Mouse (Mus musculus): Measurements from ENCODE around the gene Prune1. TPM values are rescaled to one million over a fixed set of nuclear protein-coding genes. Genes with fewer than 3 reads are reported as not detected.

Gene Prune1
- polyA plus RNA-seq, 1 experiment from 2014 or later, result 14.5 TPM

- no peak overlapping the region for H3K27ac ChIP-seq (ENCODE audit: low read length)
- no peak overlapping the region for H3K9ac ChIP-seq (replicated peaks; ENCODE audit: low read depth)
- DNase-seq (ENCODE audit: low spot score) (no peak), ATAC-seq (no peak)
- H3K27me3 ChIP-seq (replicated peaks; ENCODE audit: insufficient read depth, low read length), result no peaks in the 10 kb centered on the region
- WGBS, result 89% methylated on average over 4 of the region's 4 CpGs
- no peaks in the 10 kb centered on the region for H3K4me1 ChIP-seq (ENCODE audit: insufficient read depth, low read depth, low read length)
- peaks cover 32% of the 10 kb centered on the region for H3K36me3 ChIP-seq (ENCODE audit: insufficient read depth, low read length)
- no peak overlapping the region for H3K4me2 ChIP-seq (replicated peaks; ENCODE audit: low read depth, low read length)
- H3K4me3 ChIP-seq (ENCODE audit: low read depth, low read length), result no peak overlapping the region
- H3K9me3 ChIP-seq (ENCODE audit: low read length), result no peaks in the 10 kb centered on the region
- TF ChIP-seq EP300 (IDR thresholded peaks at IDR 0.05) (no peak), CTCF (IDR thresholded peaks at IDR 0.05) (no peak)
These were observed 19.9 kb downstream of the Prune1 start for GRCm38 (mm10) chr3:95261975-95262374.

GRCm38 (mm10) chr3:95256931-95257330 lies 24.9 kb downstream of the Prune1 start:
- Histone ChIP-seq H3K9me3 (ENCODE audit: low read length) (no peaks in the 10 kb centered on the region), H3K36me3 (ENCODE audit: insufficient read depth, low read length) (peaks cover 47% of the 10 kb centered on the region), H3K4me1 (ENCODE audit: insufficient read depth, low read depth, low read length) (no peaks in the 10 kb centered on the region), H3K9ac (replicated peaks; ENCODE audit: low read depth) (no peak overlapping the region), H3K27ac (ENCODE audit: low read length) (no peak overlapping the region), H3K4me2 (replicated peaks; ENCODE audit: low read depth, low read length) (no peak overlapping the region), H3K4me3 (ENCODE audit: low read depth, low read length) (no peak overlapping the region), H3K27me3 (replicated peaks; ENCODE audit: insufficient read depth, low read length) (no peaks in the 10 kb centered on the region)
- DNase-seq (ENCODE audit: low spot score), result no peak
- 84% methylated on average over 5 of the region's 5 CpGs for WGBS
- no peak for TF ChIP-seq EP300 (IDR thresholded peaks at IDR 0.05)
- TF ChIP-seq CTCF (IDR thresholded peaks at IDR 0.05), result no peak
- no peak for ATAC-seq

- Histone ChIP-seq H3K27me3 (replicated peaks; ENCODE audit: insufficient read depth, low read length) (no peaks in the 10 kb centered on the region), H3K36me3 (ENCODE audit: insufficient read depth, low read length) (peaks cover 13% of the 10 kb centered on the region), H3K9me3 (ENCODE audit: low read length) (no peaks in the 10 kb centered on the region), H3K4me1 (ENCODE audit: insufficient read depth, low read depth, low read length) (no peaks in the 10 kb centered on the region), H3K27ac (ENCODE audit: low read length) (0 out of 2 replicates have a peak within 1 kb of the TSS, but pooled peaks have one; percentile 5), H3K4me3 (ENCODE audit: low read depth, low read length) (no peak within 1 kb of the TSS), H3K4me2 (replicated peaks; ENCODE audit: low read depth, low read length) (no peak within 1 kb of the TSS), H3K9ac (replicated peaks; ENCODE audit: low read depth) (no peak within 1 kb of the TSS)
- 27% methylated on average over 7 of the region's 7 CpGs for WGBS
- TF ChIP-seq CTCF (IDR thresholded peaks at IDR 0.05) (no peak), EP300 (IDR thresholded peaks at IDR 0.05) (no peak)
- peak; percentile 56 for DNase-seq (ENCODE audit: low spot score)
- ATAC-seq, result peak; percentile 77
These were observed 31.0 kb downstream of the Prune1 start, which contains the start of gene Bnipl for GRCm38 (mm10) chr3:95250783-95251424. Gene Bnipl, minus strand, starts transcription at chr3:95251193.

GRCm38 (mm10) chr3:95250361-95250760 lies 31.5 kb downstream of the Prune1 start:
- ATAC-seq, result no peak
- no peaks in the 10 kb centered on the region for H3K9me3 ChIP-seq (ENCODE audit: low read length)

GRCm38 (mm10) chr3:95247660-95248336 lies 34.1 kb downstream of the Prune1 start:
- no peak for TF ChIP-seq EP300 (IDR thresholded peaks at IDR 0.05)
- no peak for TF ChIP-seq CTCF (IDR thresholded peaks at IDR 0.05)
- no peaks in the 10 kb centered on the region for H3K27me3 ChIP-seq (replicated peaks; ENCODE audit: insufficient read depth, low read length)
- no peak for ATAC-seq
- no peak overlapping the region for H3K4me3 ChIP-seq (ENCODE audit: low read depth, low read length)
- H3K27ac ChIP-seq (ENCODE audit: low read length), result no peak overlapping the region
- H3K4me2 ChIP-seq (replicated peaks; ENCODE audit: low read depth, low read length), result no peak overlapping the region
- H3K36me3 ChIP-seq (ENCODE audit: insufficient read depth, low read length), result no peaks in the 10 kb centered on the region
- WGBS, result 46% methylated on average over 1 of the region's 1 CpGs
- no peaks in the 10 kb centered on the region for H3K9me3 ChIP-seq (ENCODE audit: low read length)
- no peak overlapping the region for H3K9ac ChIP-seq (replicated peaks; ENCODE audit: low read depth)
- no peaks in the 10 kb centered on the region for H3K4me1 ChIP-seq (ENCODE audit: insufficient read depth, low read depth, low read length)
- DNase-seq (ENCODE audit: low spot score), result no peak

More at GRCm38 (mm10) chr3:95250361-95250760, 31.5 kb downstream of the Prune1 start:
- H3K4me3 ChIP-seq (ENCODE audit: low read depth, low read length), result no peak overlapping the region
- whole genome bisulfite sequencing, result 71% methylated on average over 5 of the region's 5 CpGs
- no peak overlapping the region for H3K9ac ChIP-seq (replicated peaks; ENCODE audit: low read depth)
- no peak for TF ChIP-seq EP300 (IDR thresholded peaks at IDR 0.05)
- TF ChIP-seq CTCF (IDR thresholded peaks at IDR 0.05), result no peak
- no peaks in the 10 kb centered on the region for H3K27me3 ChIP-seq (replicated peaks; ENCODE audit: insufficient read depth, low read length)
- H3K36me3 ChIP-seq (ENCODE audit: insufficient read depth, low read length), result peaks cover 8% of the 10 kb centered on the region
- peak; percentile 4 for DNase-seq (ENCODE audit: low spot score)
- no peak overlapping the region for H3K27ac ChIP-seq (ENCODE audit: low read length)
- H3K4me2 ChIP-seq (replicated peaks; ENCODE audit: low read depth, low read length), result no peak overlapping the region
- H3K4me1 ChIP-seq (ENCODE audit: insufficient read depth, low read depth, low read length), result no peaks in the 10 kb centered on the region

- peak; percentile 53 for ATAC-seq
- TF ChIP-seq CTCF (IDR thresholded peaks at IDR 0.05), result no peak
- 66% methylated on average over 5 of the region's 5 CpGs for WGBS
- H3K4me2 ChIP-seq (replicated peaks; ENCODE audit: low read depth, low read length), result no peak overlapping the region
- H3K9me3 ChIP-seq (ENCODE audit: low read length), result no peaks in the 10 kb centered on the region
- H3K27me3 ChIP-seq (replicated peaks; ENCODE audit: insufficient read depth, low read length), result no peaks in the 10 kb centered on the region
- H3K4me3 ChIP-seq (ENCODE audit: low read depth, low read length), result no peak overlapping the region
- no peak overlapping the region for H3K27ac ChIP-seq (ENCODE audit: low read length)
- H3K36me3 ChIP-seq (ENCODE audit: insufficient read depth, low read length), result no peaks in the 10 kb centered on the region
- H3K4me1 ChIP-seq (ENCODE audit: insufficient read depth, low read depth, low read length), result no peaks in the 10 kb centered on the region
- peak; percentile 55 for DNase-seq (ENCODE audit: low spot score)
- H3K9ac ChIP-seq (replicated peaks; ENCODE audit: low read depth), result no peak overlapping the region
These were observed 35.2 kb downstream of the Prune1 start for GRCm38 (mm10) chr3:95246465-95247231.

All from lung, postnatal 0 days (tissue).